Mouse (Mus musculus) liver, embryonic 11.5 days (tissue): ENCODE results near the gene Sult4a1. TPM values are rescaled to one million over a fixed set of nuclear protein-coding genes. Genes with fewer than 3 reads are reported as not detected.

Experiments used
- ATAC-seq: fragments of 200-750 bp; cut with Nextera tagmentation; replicated peaks from 2 replicates; pipeline ENCODE4 v1.8.0; 2017; ENCODE audit warnings: moderate number of reproducible peaks, mild to moderate bottlenecking, moderate TSS enrichment, moderate library complexity; ENCODE audit not compliant: low FRiP score
- DNase-seq: peaks from one replicate; pipeline ENCODE4 v3.0.0-alpha.2; 2017; ENCODE audit warnings: low spot score
- H3K27ac ChIP-seq: fragments of 300-500 bp; sonication (generic); 2 replicates; pipeline ENCODE4 v1.5.1; 2014; ENCODE audit warnings: mild to moderate bottlenecking, low read depth, low read length, control low read depth
- H3K27me3 ChIP-seq: fragments of 300-500 bp; sonication (generic); replicated peaks from 2 replicates; pipeline ENCODE4 v1.6.1; 2014; ENCODE audit warnings: low read length, mixed read lengths; ENCODE audit not compliant: control insufficient read depth, insufficient read depth
- H3K36me3 ChIP-seq: fragments of 300-500 bp; sonication (generic); 2 replicates; pipeline ENCODE4 v1.6.1; 2014; ENCODE audit warnings: mild to moderate bottlenecking, low read length, moderate library complexity, mixed read lengths; ENCODE audit not compliant: control insufficient read depth, insufficient read depth
- H3K4me1 ChIP-seq: fragments of 300-500 bp; sonication (generic); replicated peaks from 2 replicates; pipeline ENCODE4 v1.6.1; 2014; ENCODE audit warnings: low read length, mixed read lengths; ENCODE audit not compliant: control insufficient read depth, insufficient read depth
- H3K4me2 ChIP-seq: fragments of 300-500 bp; sonication (generic); 2 replicates; pipeline ENCODE4 v1.6.1; 2014; ENCODE audit warnings: mild to moderate bottlenecking, control low read depth, moderate library complexity
- H3K4me3 ChIP-seq: fragments of 300-500 bp; sonication (generic); 2 replicates; pipeline ENCODE4 v1.5.1; 2014; ENCODE audit warnings: low read depth, low read length, control low read depth
- H3K9ac ChIP-seq: fragments of 300-500 bp; sonication (generic); 2 replicates; pipeline ENCODE4 v1.6.1; 2014; ENCODE audit warnings: low read depth, low read length, control low read depth
- H3K9me3 ChIP-seq: fragments of 300-500 bp; sonication (generic); 2 replicates; pipeline ENCODE4 v1.6.1; 2016; ENCODE audit warnings: low read length, inconsistent platforms, mixed read lengths; ENCODE audit not compliant: control insufficient read depth
- WGBS: fragments of 180-500 bp; shearing (Covaris S2); extraction: QIAGEN DNeasy Blood & Tissue Kit; methylation state at CpG from one replicate; pipeline ENCODE4 v1.1.7; 2014; 5-methylcytosine and 5-hydroxymethylcytosine counted together
- polyA plus RNA-seq: library from polyadenylated mRNA; unstranded; fragments of >200 nt; fragmentation: Nextera tagmentation; extraction: Ambion mirVana; gene quantifications from 2 replicates; pipeline ENCODE4 v1.2.1, GENCODE M21; 2014

Sult4a1 gene
- 0.81 and 0.88 TPM in 2 replicates for polyA plus RNA-seq

DNA sequence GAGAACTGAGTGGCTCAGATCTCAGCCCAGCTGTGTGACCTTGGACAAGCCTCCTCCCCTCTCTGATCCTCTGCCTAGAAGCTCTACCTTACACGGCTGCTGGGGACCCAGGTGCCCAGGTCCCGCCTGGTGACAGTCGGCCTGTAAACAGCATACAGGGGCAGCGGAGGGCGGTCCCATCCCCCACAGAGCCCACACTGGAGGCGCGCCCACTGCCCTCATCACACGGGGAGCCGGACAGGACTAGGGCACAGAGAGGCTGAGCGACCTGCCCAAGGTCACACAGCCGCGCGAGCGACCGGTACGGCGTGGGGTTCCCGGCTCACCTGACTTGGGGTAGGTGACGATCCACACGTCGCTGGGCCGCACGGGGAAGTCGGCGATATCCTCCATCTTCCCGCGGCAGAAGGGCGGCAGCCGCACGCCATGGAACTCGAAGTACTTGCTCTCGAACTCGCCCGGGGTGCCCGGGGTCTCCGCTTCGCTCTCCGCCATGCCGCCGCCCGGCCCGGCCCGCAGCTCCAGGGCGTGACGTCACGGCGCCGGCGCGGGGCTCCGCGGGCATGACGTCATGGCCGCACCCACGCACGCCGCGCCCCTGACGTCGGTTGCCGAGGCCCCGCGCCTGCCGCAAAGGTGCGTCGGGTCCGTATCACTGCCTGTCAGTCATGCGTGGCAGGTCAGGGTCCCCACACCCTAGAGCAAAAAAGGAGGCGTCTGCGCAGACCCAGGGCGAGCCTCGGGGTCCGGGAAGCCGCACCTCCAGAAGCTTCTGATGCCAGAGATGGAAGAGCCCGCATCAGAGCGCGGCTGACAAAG, at the start of gene Sult4a1:
TSS of gene Sult4a1 (minus strand) at position 650 of the 819 bp plus-strand sequence.
- Histone ChIP-seq H3K27me3 (peaks cover 31% of the 10 kb centered on the region), H3K4me1 (0 out of 2 replicates have a peak, but pooled peaks cover 3% of the 10 kb centered on the region), H3K9me3 (no peaks in the 10 kb centered on the region), H3K4me3 (peak within 1 kb of the TSS; percentile 52), H3K9ac (no peak within 1 kb of the TSS), H3K36me3 (no peaks in the 10 kb centered on the region), H3K27ac (no peak within 1 kb of the TSS), H3K4me2 (peak within 1 kb of the TSS; percentile 81)
- no peak for ATAC-seq
- 3% methylated on average over 77 of the region's 77 CpGs for WGBS
- no peak for DNase-seq

DNA sequence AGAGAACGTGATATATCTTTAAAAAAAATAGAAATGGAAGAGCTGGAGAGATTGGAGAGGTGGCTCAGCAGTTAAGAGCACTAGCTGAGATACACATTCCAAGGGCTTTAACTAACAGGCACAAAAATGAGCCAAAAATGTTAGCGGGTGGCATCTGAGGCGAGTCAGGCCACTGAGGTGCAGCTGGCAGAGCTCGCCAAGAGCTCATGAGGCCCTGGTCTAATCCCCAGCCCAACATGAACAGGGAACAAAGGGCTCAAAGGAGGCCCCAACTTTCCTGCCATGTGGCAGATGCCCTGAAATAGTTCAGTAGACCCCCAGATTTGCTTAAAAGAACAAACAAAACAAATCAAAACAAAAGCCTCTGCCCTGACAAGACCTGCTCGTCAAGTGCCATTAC, 35.4 kb upstream of the Sult4a1 start:
- H3K27me3 ChIP-seq: no peaks in the 10 kb centered on the region
- H3K9me3 ChIP-seq: no peaks in the 10 kb centered on the region
- ATAC-seq (no peak), DNase-seq (no peak)
- WGBS: 72% methylated on average over 5 of the region's 5 CpGs
- no peak overlapping the region for H3K4me3 ChIP-seq
- no peak overlapping the region for H3K9ac ChIP-seq
- H3K27ac ChIP-seq: no peak overlapping the region
- H3K36me3 ChIP-seq: no peaks in the 10 kb centered on the region
- no peak overlapping the region for H3K4me2 ChIP-seq
- H3K4me1 ChIP-seq: no peaks in the 10 kb centered on the region

- WGBS: 53% methylated on average over 3 of the region's 3 CpGs
- H3K4me1 ChIP-seq: no peaks in the 10 kb centered on the region
Observed at GRCm38 (mm10) chr15:84140109-84140508, 34.6 kb upstream of the Sult4a1 start.

DNA sequence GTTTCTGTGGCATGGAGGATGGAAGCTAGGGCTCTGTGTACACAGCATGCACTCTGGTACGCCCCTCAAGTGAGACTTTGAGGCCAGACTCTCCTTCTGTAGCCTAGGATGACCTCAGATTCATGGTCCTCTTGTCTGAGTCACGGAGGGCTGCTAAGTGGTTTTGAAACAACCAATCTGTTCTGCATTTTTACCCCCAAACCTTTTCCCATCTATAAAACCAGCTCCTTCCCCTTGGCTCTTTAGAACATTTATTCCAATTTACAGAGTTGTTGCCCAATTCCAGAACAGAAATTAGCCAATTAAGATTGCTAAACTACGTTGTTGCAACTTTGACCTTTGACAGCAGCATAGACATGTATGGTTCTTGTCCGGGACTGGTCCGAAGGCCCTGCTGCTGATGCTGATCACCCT, 34.0 kb upstream of the Sult4a1 start:
- Histone ChIP-seq H3K4me3 (no peak overlapping the region), H3K4me2 (no peak overlapping the region), H3K4me1 (no peaks in the 10 kb centered on the region), H3K9me3 (no peaks in the 10 kb centered on the region), H3K36me3 (no peaks in the 10 kb centered on the region), H3K27ac (no peak overlapping the region), H3K9ac (no peak overlapping the region), H3K27me3 (no peaks in the 10 kb centered on the region)
- 73% methylated on average over 5 of the region's 5 CpGs for WGBS
- ATAC-seq (no peak), DNase-seq (no peak)

More at GRCm38 (mm10) chr15:84140109-84140508, 34.6 kb upstream of the Sult4a1 start:
- Histone ChIP-seq H3K27me3 (no peaks in the 10 kb centered on the region), H3K27ac (no peak overlapping the region), H3K4me2 (no peak overlapping the region), H3K9ac (no peak overlapping the region), H3K36me3 (no peaks in the 10 kb centered on the region), H3K9me3 (no peaks in the 10 kb centered on the region), H3K4me3 (no peak overlapping the region)
- ATAC-seq (no peak), DNase-seq (no peak)

- Histone ChIP-seq H3K36me3 (no peaks in the 10 kb centered on the region), H3K27me3 (no peaks in the 10 kb centered on the region), H3K27ac (no peak overlapping the region), H3K9me3 (no peaks in the 10 kb centered on the region), H3K9ac (no peak overlapping the region), H3K4me2 (no peak overlapping the region), H3K4me1 (no peaks in the 10 kb centered on the region), H3K4me3 (no peak overlapping the region)
- DNase-seq: no peak
- WGBS: 40% methylated on average over 12 of the region's 12 CpGs
- ATAC-seq: no peak
Observed at GRCm38 (mm10) chr15:84136473-84137415, 31.2 kb upstream of the Sult4a1 start.

- DNase-seq: no peak
- no peaks in the 10 kb centered on the region for H3K36me3 ChIP-seq
- WGBS: 65% methylated on average over 5 of the region's 5 CpGs
- H3K4me1 ChIP-seq: no peaks in the 10 kb centered on the region
- H3K9ac ChIP-seq: no peak overlapping the region
- H3K4me2 ChIP-seq: no peak overlapping the region
- no peak for ATAC-seq
- H3K9me3 ChIP-seq: no peaks in the 10 kb centered on the region
- no peak overlapping the region for H3K27ac ChIP-seq
- no peak overlapping the region for H3K4me3 ChIP-seq
- no peaks in the 10 kb centered on the region for H3K27me3 ChIP-seq
Observed at GRCm38 (mm10) chr15:84135472-84135871, 29.9 kb upstream of the Sult4a1 start.

DNA sequence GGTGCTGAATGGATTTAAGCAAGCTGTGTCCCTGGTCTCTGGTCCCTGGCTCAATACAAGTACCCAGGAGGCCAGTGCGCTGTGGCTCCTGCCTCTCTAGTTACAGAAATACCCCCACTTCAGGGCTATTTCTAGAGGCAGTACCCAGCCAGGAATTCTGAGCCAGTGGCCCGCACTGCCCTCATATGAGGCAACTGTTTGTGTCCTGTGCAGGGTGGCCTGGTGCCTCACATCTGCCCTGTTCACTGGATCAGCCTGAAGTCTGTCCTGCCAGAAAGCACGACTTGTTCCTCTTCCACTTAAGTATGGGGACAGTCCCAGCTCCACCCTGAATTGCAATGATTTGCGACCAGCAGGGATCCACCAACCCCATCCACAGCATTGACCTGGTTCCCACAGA, 27.9 kb upstream of the Sult4a1 start:
- Histone ChIP-seq H3K4me2 (no peak overlapping the region), H3K9ac (no peak overlapping the region), H3K36me3 (no peaks in the 10 kb centered on the region), H3K4me1 (no peaks in the 10 kb centered on the region), H3K4me3 (no peak overlapping the region), H3K9me3 (no peaks in the 10 kb centered on the region), H3K27ac (no peak overlapping the region), H3K27me3 (no peaks in the 10 kb centered on the region)
- no peak for ATAC-seq
- no peak for DNase-seq
- 61% methylated on average over 4 of the region's 4 CpGs for WGBS

- ATAC-seq (no peak), DNase-seq (no peak)
- Histone ChIP-seq H3K4me2 (no peak overlapping the region), H3K9ac (no peak overlapping the region), H3K9me3 (no peaks in the 10 kb centered on the region), H3K4me3 (no peak overlapping the region), H3K27ac (no peak overlapping the region), H3K36me3 (no peaks in the 10 kb centered on the region), H3K27me3 (no peaks in the 10 kb centered on the region), H3K4me1 (no peaks in the 10 kb centered on the region)
- 90% methylated on average over 7 of the region's 7 CpGs for WGBS
Observed at GRCm38 (mm10) chr15:84131971-84132370, 26.4 kb upstream of the Sult4a1 start.
